Mouse (Mus musculus) thymus, postnatal 4 days (tissue): ENCODE measurements around the gene 1700001C02Rik.

Experiments
- DNase-seq: peaks from one replicate; pipeline ENCODE4 v3.0.0; 2021

1700001C02Rik gene

GRCm38 (mm10) chr5:30495288-30495687 lies 29.4 kb downstream of the 1700001C02Rik start:
- no peak for DNase-seq

GRCm38 (mm10) chr5:30496821-30497220 lies 31.0 kb downstream of the 1700001C02Rik start:
- DNase-seq: no peak

- DNase-seq: no peak
Measured at GRCm38 (mm10) chr5:30497299-30497698, 31.5 kb downstream of the 1700001C02Rik start.

- DNase-seq: no peak
Measured at GRCm38 (mm10) chr5:30513111-30513510, 47.3 kb downstream of the 1700001C02Rik start.

GRCm38 (mm10) chr5:30516376-30516775 lies 50.5 kb downstream of the 1700001C02Rik start:
- peak; percentile 68 for DNase-seq

- no peak for DNase-seq
Measured at GRCm38 (mm10) chr5:30518108-30518507, 52.3 kb downstream of the 1700001C02Rik start.

- no peak for DNase-seq
Measured at GRCm38 (mm10) chr5:30518547-30518946, 52.7 kb downstream of the 1700001C02Rik start.

- DNase-seq: no peak
Measured at GRCm38 (mm10) chr5:30519494-30519893, 53.6 kb downstream of the 1700001C02Rik start.

GRCm38 (mm10) chr5:30520214-30520732 lies 54.4 kb downstream of the 1700001C02Rik start:
- no peak for DNase-seq

GRCm38 (mm10) chr5:30522406-30522805 lies 56.6 kb downstream of the 1700001C02Rik start:
- DNase-seq: no peak

- no peak for DNase-seq
Measured at GRCm38 (mm10) chr5:30523131-30523530, 57.3 kb downstream of the 1700001C02Rik start.

GRCm38 (mm10) chr5:30524213-30524612 lies 58.4 kb downstream of the 1700001C02Rik start:
- no peak for DNase-seq

- DNase-seq: no peak
Measured at GRCm38 (mm10) chr5:30525920-30526836, 60.3 kb downstream of the 1700001C02Rik start.

- no peak for DNase-seq
Measured at GRCm38 (mm10) chr5:30527129-30527528, 61.3 kb downstream of the 1700001C02Rik start.

- no peak for DNase-seq
Measured at GRCm38 (mm10) chr5:30528906-30529305, 63.1 kb downstream of the 1700001C02Rik start.
